Mouse (Mus musculus) hindbrain, embryonic 10.5 days (tissue): Measurements from ENCODE around the gene Uqcc1. TPM values are rescaled to one million over a fixed set of nuclear protein-coding genes. Genes with fewer than 3 reads are reported as not detected.

Experiments used
- DNase-seq: peaks from one replicate; pipeline ENCODE4 v3.0.0-alpha.2; 2017; ENCODE audit warnings: low spot score
- H3K27ac ChIP-seq: fragments of 300-500 bp; sonication (generic); 2 replicates; pipeline ENCODE4 v1.5.1; 2016; ENCODE audit warnings: mild to moderate bottlenecking, moderate library complexity
- H3K27me3 ChIP-seq: fragments of 300-500 bp; sonication (generic); 2 replicates; pipeline ENCODE4 v1.6.1; 2016; ENCODE audit warnings: mild to moderate bottlenecking; ENCODE audit not compliant: poor library complexity, insufficient read depth, severe bottlenecking
- H3K36me3 ChIP-seq: fragments of 300-500 bp; sonication (generic); 2 replicates; pipeline ENCODE4 v1.6.1; 2016; ENCODE audit warnings: mild to moderate bottlenecking, moderate library complexity
- H3K4me1 ChIP-seq: fragments of 300-500 bp; sonication (generic); replicated peaks from 2 replicates; pipeline ENCODE4 v1.6.1; 2016; ENCODE audit warnings: mild to moderate bottlenecking
- H3K4me3 ChIP-seq: fragments of 300-500 bp; sonication (generic); 2 replicates; pipeline ENCODE4 v1.5.1; 2016; ENCODE audit warnings: mild to moderate bottlenecking, moderate library complexity
- H3K9me3 ChIP-seq: fragments of 300-500 bp; sonication (generic); 2 replicates; pipeline ENCODE4 v1.6.1; 2016; ENCODE audit warnings: mild to moderate bottlenecking, moderate library complexity
- whole genome bisulfite sequencing: fragments of 180-500 bp; shearing (Covaris S2); methylation state at CpG from one replicate; pipeline ENCODE4 v1.1.7; 2016; 5-methylcytosine and 5-hydroxymethylcytosine counted together
- polyA plus RNA-seq: library from polyadenylated mRNA; unstranded; fragments of >200 nt; fragmentation: Nextera tagmentation; extraction: Ambion mirVana; gene quantifications from 2 replicates; pipeline ENCODE4 v1.2.1, GENCODE M21; 2016

Uqcc1 gene
- polyA plus RNA-seq, 1 experiment from 2014 or later: 77.4 TPM

- Histone ChIP-seq H3K36me3 (peaks cover 69% of the 10 kb centered on the region), H3K4me1 (no peaks in the 10 kb centered on the region), H3K4me3 (no peak overlapping the region), H3K9me3 (no peaks in the 10 kb centered on the region), H3K27me3 (no peaks in the 10 kb centered on the region), H3K27ac (no peak overlapping the region)
- 93% methylated on average over 6 of the region's 6 CpGs for WGBS
- DNase-seq: no peak
Observed at GRCm38 (mm10) chr2:155903632-155904008, 26.5 kb downstream of the Uqcc1 start.

GRCm38 (mm10) chr2:155902989-155903631, 27.0 kb downstream of the Uqcc1 start:
- Histone ChIP-seq H3K36me3 (peaks cover 71% of the 10 kb centered on the region), H3K27me3 (no peaks in the 10 kb centered on the region), H3K27ac (no peak overlapping the region), H3K4me1 (no peaks in the 10 kb centered on the region), H3K9me3 (no peaks in the 10 kb centered on the region), H3K4me3 (no peak overlapping the region)
- 88% methylated on average over 16 of the region's 16 CpGs for WGBS
- no peak for DNase-seq

- H3K4me3 ChIP-seq: no peak overlapping the region
- no peaks in the 10 kb centered on the region for H3K9me3 ChIP-seq
- 88% methylated on average over 16 of the region's 16 CpGs for WGBS
- H3K4me1 ChIP-seq: no peaks in the 10 kb centered on the region
- DNase-seq: no peak
- H3K27ac ChIP-seq: no peak overlapping the region
- no peaks in the 10 kb centered on the region for H3K27me3 ChIP-seq
- peaks cover 73% of the 10 kb centered on the region for H3K36me3 ChIP-seq
Observed at GRCm38 (mm10) chr2:155895046-155895735, 34.9 kb downstream of the Uqcc1 start.

DNA sequence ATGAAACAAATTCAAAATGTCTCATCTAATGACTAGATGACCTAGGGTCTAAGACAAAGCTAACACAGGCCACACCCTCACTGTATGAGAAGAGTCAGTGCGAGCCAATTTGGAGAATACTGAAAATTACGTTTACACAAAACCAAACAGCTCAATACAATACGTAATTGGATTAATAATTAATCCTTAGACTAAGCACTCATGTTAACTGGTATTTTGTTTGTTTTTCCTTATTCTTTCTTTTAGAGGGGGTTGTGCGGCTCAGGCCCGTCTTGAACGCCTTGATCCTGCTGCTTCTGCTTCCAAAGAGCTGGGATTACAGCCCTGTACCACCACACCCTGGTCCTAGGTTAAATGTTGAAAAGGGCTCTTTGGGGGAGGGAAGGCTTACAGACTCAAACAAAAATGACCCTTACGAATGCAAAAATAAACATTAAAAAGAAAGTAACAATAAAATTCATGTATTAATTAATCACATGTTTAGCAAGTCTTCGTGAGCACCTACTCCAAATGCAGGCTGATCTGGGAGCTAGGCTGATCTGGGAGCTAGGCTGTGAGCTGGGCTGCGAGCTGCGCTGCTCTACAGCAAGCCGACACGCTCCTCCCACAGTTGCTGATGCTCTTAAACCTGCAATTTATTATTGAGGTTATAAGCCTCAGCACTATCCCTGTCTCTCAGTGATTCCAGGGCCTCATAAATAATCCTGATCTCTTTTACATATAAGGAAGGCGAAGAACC, 35.6 kb downstream of the Uqcc1 start:
- DNase-seq: no peak
- no peaks in the 10 kb centered on the region for H3K27me3 ChIP-seq
- no peak overlapping the region for H3K27ac ChIP-seq
- H3K36me3 ChIP-seq: peaks cover 68% of the 10 kb centered on the region
- 93% methylated on average over 13 of the region's 13 CpGs for WGBS
- no peaks in the 10 kb centered on the region for H3K9me3 ChIP-seq
- no peak overlapping the region for H3K4me3 ChIP-seq
- H3K4me1 ChIP-seq: no peaks in the 10 kb centered on the region

GRCm38 (mm10) chr2:155886776-155887175, 43.3 kb downstream of the Uqcc1 start:
- Histone ChIP-seq H3K4me1 (no peaks in the 10 kb centered on the region), H3K36me3 (peaks cover 59% of the 10 kb centered on the region), H3K27ac (no peak overlapping the region), H3K9me3 (no peaks in the 10 kb centered on the region), H3K27me3 (no peaks in the 10 kb centered on the region), H3K4me3 (no peak overlapping the region)
- DNase-seq: no peak
- 95% methylated on average over 12 of the region's 12 CpGs for WGBS

- Histone ChIP-seq H3K4me3 (no peak overlapping the region), H3K4me1 (no peaks in the 10 kb centered on the region), H3K36me3 (peaks cover 59% of the 10 kb centered on the region), H3K9me3 (no peaks in the 10 kb centered on the region), H3K27me3 (no peaks in the 10 kb centered on the region), H3K27ac (no peak overlapping the region)
- no peak for DNase-seq
- 91% methylated on average over 10 of the region's 10 CpGs for WGBS
Observed at GRCm38 (mm10) chr2:155885271-155885697, 44.8 kb downstream of the Uqcc1 start.

GRCm38 (mm10) chr2:155882087-155882486, 48.0 kb downstream of the Uqcc1 start:
- Histone ChIP-seq H3K4me3 (no peak overlapping the region), H3K27me3 (no peaks in the 10 kb centered on the region), H3K36me3 (peaks cover 66% of the 10 kb centered on the region), H3K9me3 (no peaks in the 10 kb centered on the region), H3K27ac (no peak overlapping the region), H3K4me1 (no peaks in the 10 kb centered on the region)
- 91% methylated on average over 3 of the region's 3 CpGs for WGBS
- DNase-seq: no peak

- no peak for DNase-seq
- WGBS: 87% methylated on average over 21 of the region's 21 CpGs
- no peaks in the 10 kb centered on the region for H3K9me3 ChIP-seq
- no peaks in the 10 kb centered on the region for H3K4me1 ChIP-seq
- H3K4me3 ChIP-seq: no peak overlapping the region
- no peak overlapping the region for H3K27ac ChIP-seq
- peaks cover 70% of the 10 kb centered on the region for H3K36me3 ChIP-seq
- H3K27me3 ChIP-seq: no peaks in the 10 kb centered on the region
Observed at GRCm38 (mm10) chr2:155878964-155879876, 50.9 kb downstream of the Uqcc1 start.

DNA sequence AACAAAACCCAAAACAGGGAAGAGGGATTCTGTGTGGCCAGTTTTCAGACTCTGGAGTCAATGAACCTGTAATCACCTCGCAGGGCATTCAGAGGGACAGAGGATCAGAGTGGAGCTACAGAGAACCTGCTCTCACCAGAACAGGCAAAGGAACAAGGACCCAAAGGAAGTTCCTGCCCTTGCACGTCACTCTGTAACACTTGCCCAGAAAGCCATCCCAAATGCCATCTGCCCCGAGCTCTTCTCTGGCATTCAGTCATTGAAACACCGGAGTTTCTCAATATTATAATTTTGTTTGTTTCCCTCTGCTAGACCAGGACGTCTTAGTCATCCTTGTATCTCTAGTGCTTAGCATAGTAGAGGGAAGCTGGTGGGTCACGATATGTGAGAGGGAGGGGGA, 56.5 kb downstream of the Uqcc1 start:
- Histone ChIP-seq H3K4me3 (no peak overlapping the region), H3K27ac (no peak overlapping the region), H3K27me3 (no peaks in the 10 kb centered on the region), H3K36me3 (peaks cover 57% of the 10 kb centered on the region), H3K9me3 (no peaks in the 10 kb centered on the region), H3K4me1 (0 out of 2 replicates have a peak, but pooled peaks cover 14% of the 10 kb centered on the region)
- WGBS: 87% methylated on average over 6 of the region's 6 CpGs
- no peak for DNase-seq

DNA sequence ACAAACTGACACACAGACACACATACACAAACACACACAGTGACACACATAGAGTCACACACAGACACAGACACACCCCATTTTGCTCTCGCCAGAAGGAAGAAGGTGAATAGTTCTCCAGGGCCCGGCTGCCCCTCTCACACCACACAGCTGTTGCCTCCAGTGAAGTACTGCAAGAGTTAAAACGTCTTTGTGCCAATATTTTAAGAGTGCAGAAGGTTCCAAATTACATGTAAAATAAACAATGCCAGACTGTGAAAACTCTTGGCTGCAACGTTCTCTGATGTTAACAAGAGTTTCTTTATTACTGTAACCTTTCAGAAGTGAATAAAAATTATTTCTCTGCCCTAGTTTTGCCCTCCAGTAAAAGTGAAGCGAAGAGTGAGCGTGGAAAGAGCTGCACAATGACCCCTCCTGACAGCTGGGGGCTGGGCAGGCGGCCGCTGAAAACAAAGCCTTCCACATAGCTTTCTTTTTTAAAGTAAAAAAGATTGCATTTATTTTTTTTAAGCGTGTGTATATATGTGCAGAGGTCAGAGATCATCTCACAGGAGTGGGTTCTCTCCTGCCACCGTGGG, 57.1 kb downstream of the Uqcc1 start:
- H3K4me1 ChIP-seq: 0 out of 2 replicates have a peak, but pooled peaks cover 14% of the 10 kb centered on the region
- H3K27ac ChIP-seq: peak overlapping the region; percentile 13; the same call in 1 of the 2 replicates
- no peak overlapping the region for H3K4me3 ChIP-seq
- DNase-seq: no peak
- no peaks in the 10 kb centered on the region for H3K27me3 ChIP-seq
- H3K36me3 ChIP-seq: peaks cover 60% of the 10 kb centered on the region
- 74% methylated on average over 10 of the region's 10 CpGs for WGBS
- no peaks in the 10 kb centered on the region for H3K9me3 ChIP-seq

GRCm38 (mm10) chr2:155872486-155872885, 57.6 kb downstream of the Uqcc1 start:
- Histone ChIP-seq H3K9me3 (no peaks in the 10 kb centered on the region), H3K4me1 (0 out of 2 replicates have a peak, but pooled peaks cover 14% of the 10 kb centered on the region), H3K27me3 (no peaks in the 10 kb centered on the region), H3K36me3 (peaks cover 65% of the 10 kb centered on the region), H3K27ac (peak overlapping the region; percentile 13; the same call in 1 of the 2 replicates), H3K4me3 (no peak overlapping the region)
- 83% methylated on average over 8 of the region's 8 CpGs for WGBS
- no peak for DNase-seq

DNA sequence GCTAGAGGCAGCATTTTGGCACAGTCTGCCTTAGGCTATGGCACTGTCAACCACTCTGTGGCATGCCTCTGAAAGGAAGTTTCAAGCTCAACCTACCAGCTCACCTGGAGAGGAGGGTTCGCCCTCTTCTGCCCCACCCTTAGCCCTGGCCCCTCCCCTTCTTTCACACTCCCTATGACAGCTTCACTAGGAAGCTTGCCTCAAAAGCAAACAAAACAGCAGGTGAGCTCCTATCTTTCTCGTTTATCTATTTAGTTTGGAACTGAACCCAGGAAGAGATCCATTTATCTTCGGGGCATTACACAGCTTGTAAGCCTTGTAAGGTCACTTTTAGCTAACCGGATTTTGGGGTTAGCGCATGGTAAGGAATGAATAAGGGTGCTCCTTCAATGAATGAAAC, 60.3 kb downstream of the Uqcc1 start:
- H3K4me3 ChIP-seq: no peak overlapping the region
- 0 out of 2 replicates have a peak, but pooled peaks cover 14% of the 10 kb centered on the region for H3K4me1 ChIP-seq
- H3K27ac ChIP-seq: no peak overlapping the region
- WGBS: 78% methylated on average over 5 of the region's 5 CpGs
- H3K36me3 ChIP-seq: peaks cover 51% of the 10 kb centered on the region
- H3K9me3 ChIP-seq: no peaks in the 10 kb centered on the region
- DNase-seq: no peak
- H3K27me3 ChIP-seq: no peaks in the 10 kb centered on the region
